Mouse (Mus musculus): Measurements from ENCODE around the gene Vwf.

- TF ChIP-seq POLR2A (IDR thresholded peaks at IDR 0.05; ENCODE audit: insufficient read depth, low read depth, low read length) = no peak
- TF ChIP-seq CTCF (IDR thresholded peaks at IDR 0.05; ENCODE audit: insufficient read depth, low read depth, low read length) = no peak
These were observed 3.6 kb downstream of the Vwf start for GRCm38 (mm10) chr6:125550172-125550571.
